Mouse (Mus musculus) kidney, embryonic 15.5 days (tissue): ENCODE data around the gene Kbtbd2. TPM values are rescaled to one million over a fixed set of nuclear protein-coding genes. Genes with fewer than 3 reads are reported as not detected.

Source experiments
- polyA plus RNA-seq: library from polyadenylated mRNA; unstranded; fragments of >200 nt; fragmentation: Nextera tagmentation; extraction: Ambion mirVana; gene quantifications from 2 replicates; pipeline ENCODE4 v1.2.1, GENCODE M21; 2015

The Kbtbd2 gene
- polyA plus RNA-seq, 1 experiment from 2014 or later: 35.7 TPM

Other genes starting within 250 kb of the Kbtbd2 start
- gene Pde1c, start 228.7 kb downstream of the Kbtbd2 start, polyA plus RNA-seq: 1.2 and 1.3 TPM in 2 replicates
- gene Lsm5, start 93.1 kb downstream of the Kbtbd2 start, polyA plus RNA-seq: 148 and 181 TPM in 2 replicates
- 11.1 and 13.4 TPM in 2 replicates for gene Avl9, start 82.9 kb downstream of the Kbtbd2 start, polyA plus RNA-seq
- gene Fkbp9, start 34.2 kb upstream of the Kbtbd2 start, polyA plus RNA-seq: 118 and 129 TPM in 2 replicates
- 61.5 and 64.9 TPM in 2 replicates for gene Nt5c3, start 126.1 kb upstream of the Kbtbd2 start, polyA plus RNA-seq
- gene Vmn1r4, start 126.2 kb upstream of the Kbtbd2 start, polyA plus RNA-seq: 0.28 and 0.39 TPM in 2 replicates
- gene Vmn1r5, start 172.5 kb upstream of the Kbtbd2 start, polyA plus RNA-seq: not detected in 2 replicates
- gene Vmn1r6, start 199.4 kb upstream of the Kbtbd2 start, polyA plus RNA-seq: not detected in 2 replicates
- not detected in 2 replicates for gene Vmn1r7, start 227.5 kb upstream of the Kbtbd2 start, polyA plus RNA-seq
- gene Vmn1r8, start 234.5 kb upstream of the Kbtbd2 start, polyA plus RNA-seq: not detected in 2 replicates